Mouse (Mus musculus): ENCODE measurements at regions not wholly inside any gene's neighbourhood (a gene's known extent, or its start where the extent isn't known, plus 50 kb on each side); places are given as distances from the start of the nearest gene placed in this dataset.

GRCm38 (mm10) chr12:25233027-25233535, 136.1 kb upstream of the Id2 start:
- no peak for DNase-seq (ENCODE audit: low spot score in 2 of 2)

DNA sequence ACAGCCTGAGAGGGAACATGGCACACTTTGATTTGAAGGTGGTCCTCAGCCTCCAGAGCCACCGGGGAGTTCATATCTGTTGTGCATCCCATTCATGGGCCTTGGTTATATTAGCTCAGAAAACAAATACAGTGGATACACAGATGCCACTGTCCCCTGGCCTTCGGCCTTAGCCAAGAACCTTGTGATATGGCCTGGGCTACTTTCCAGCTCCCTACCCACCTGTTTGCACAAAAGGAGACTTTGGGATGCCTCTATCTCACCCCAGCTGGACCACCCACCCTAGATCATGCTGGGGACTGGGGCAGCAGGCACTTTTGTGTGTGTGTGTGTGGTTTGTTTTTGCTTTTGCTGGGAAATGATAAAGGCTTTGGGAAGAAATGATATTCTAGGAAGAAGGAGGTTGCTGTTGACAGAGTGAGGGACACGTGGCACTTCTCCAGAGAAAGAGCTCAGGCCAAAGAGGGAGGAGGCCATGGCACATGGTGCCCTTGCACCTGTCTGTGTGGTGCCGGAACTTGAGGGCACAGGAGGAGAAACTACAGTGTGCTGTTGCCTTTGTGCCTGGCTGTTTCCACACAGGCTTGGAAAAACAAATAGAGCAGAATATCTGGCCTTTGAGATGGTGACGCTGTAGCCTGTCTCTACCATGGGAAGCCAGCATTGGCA, 135.6 kb upstream of the Id2 start:
- no peak for DNase-seq (ENCODE audit: low spot score in 2 of 2)

DNA sequence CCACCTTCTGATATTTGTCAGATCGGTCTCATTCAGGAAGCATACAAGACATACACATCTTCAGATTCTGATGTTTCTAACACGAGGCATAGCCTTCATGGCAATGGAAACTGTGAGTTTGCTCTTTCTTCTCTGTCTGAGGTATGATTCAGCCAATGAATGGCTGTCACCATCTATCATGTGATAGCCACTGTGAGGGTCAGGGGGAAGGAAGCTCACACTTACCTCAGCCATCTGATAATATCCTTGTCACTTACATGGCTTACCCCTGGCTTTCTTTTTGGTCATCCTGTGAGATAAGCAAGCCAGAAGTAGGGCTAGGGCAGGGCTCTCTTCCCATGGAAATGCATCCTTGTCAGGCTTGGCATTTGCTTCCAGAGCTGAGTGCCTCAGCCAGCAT, 131.8 kb upstream of the Id2 start:
- DNase-seq (ENCODE audit: low spot score in 2 of 2), result no peak

DNA sequence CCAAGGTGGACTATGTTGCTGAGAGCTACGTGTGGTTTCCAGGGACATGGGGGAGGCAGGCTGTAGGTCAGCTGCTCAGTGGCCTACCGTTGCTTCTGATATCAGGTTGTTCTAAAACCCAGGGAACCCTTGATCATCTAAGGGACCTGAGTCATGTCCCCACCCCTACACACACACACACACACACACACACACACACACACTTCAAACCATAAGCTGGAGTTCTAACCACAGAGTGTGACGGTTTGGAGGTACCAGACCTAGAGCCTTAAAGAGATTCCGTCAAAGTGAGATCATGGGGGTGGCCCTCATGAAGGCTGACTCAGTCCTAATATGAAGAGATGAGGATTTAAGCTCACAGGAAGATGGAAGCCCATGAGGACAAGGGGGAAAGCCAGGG, 130.8 kb upstream of the Id2 start:
- no peak for DNase-seq (ENCODE audit: low spot score in 2 of 2)

DNA sequence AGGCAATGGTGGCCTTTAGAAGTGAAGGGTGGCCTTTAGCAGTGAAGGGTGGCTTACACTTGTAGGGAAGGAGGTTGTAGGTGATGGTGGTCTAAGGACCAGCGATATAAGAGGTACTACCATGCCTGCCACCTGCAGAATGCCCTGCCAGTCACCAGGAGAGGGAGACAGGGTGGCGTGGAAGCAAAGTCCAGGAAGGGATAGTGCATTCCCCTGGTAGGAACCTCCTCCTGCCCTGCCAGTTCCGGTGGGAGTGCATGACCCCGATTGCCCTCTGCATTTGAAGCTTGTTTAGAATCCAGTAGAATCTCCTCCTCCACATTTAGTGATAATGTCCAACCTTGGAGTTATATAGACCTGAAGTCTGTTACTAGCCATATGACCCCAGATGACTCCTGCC, 127.7 kb upstream of the Id2 start:
- no peak for DNase-seq (ENCODE audit: low spot score in 2 of 2)

GRCm38 (mm10) chr12:25224201-25224600, 127.3 kb upstream of the Id2 start:
- DNase-seq (ENCODE audit: low spot score in 2 of 2), result no peak

GRCm38 (mm10) chr12:25223539-25223938, 126.6 kb upstream of the Id2 start:
- no peak for DNase-seq (ENCODE audit: low spot score in 2 of 2)

DNA sequence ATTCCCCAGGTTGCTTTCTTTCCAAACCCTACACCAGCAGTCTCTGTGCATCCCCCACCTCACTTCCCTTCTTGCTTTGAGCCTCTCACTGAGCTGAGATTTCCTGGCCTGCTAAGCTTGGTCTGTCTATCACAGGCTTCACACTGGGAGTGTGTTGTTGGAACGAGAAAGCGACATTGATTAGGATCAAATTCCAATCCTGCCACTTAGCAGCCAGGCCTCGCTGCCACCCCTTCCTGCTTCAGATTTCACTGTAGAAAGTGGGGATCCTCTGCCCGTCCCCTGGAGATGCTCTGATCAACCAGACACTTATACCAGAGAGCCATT, 123.8 kb upstream of the Id2 start:
- DNase-seq (ENCODE audit: low spot score in 2 of 2), result no peak

DNA sequence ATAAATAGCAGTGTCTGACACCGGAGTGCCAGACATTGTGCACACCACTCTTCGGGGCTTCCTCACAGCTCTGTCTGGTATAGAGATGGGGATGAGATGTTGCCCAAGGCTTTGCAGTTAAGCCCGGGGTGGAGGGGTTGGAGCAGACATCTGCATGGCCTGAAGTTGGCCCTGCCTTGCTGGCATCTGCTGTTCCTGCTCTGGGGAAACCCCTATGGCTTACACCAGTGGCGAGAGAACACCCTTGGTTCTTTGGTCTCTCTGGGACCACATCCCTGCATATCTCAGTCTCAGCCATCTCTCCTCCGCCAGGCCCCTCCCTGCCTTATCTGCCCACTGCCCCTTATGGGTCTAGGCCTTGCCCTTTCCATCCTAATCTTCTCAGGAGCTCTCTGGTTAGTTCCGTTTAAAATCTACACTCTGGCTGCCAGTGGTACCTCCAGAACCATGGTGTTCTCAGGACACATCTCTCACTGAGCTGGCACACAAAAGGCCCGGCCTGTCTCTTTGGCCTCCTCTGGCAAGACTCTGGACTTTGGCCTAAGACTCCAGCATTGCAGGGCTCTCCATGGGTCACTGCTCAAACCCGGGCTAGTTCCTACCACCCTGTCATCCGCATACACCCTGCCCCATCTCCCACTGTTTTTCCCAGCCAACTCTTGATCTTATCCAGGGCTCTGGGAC, 123.3 kb upstream of the Id2 start:
- DNase-seq (ENCODE audit: low spot score in 2 of 2), result no peak

DNA sequence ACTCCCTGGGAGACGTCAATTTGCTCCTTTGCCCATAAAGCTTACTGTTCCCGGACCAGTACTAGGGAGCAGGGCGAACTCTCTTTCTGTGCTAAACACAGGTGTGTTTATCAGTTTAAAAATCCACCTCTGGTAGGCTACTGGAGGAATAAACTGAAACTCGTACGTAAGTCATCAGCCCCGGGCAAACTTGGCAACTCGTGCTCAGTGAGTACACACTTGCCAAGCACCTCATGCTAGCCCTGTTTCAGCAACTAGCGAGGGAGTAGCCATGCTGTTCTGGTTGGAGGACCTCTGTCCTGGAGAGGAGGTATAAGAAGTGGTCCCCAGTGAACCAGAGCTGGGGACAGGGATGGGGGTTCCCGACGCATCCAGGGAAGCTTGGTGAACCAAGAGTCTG, 122.6 kb upstream of the Id2 start:
- DNase-seq (ENCODE audit: low spot score in 2 of 2), result no peak

GRCm38 (mm10) chr12:25216792-25217516, 120.0 kb upstream of the Id2 start:
- DNase-seq (ENCODE audit: low spot score in 2 of 2), result no peak

DNA sequence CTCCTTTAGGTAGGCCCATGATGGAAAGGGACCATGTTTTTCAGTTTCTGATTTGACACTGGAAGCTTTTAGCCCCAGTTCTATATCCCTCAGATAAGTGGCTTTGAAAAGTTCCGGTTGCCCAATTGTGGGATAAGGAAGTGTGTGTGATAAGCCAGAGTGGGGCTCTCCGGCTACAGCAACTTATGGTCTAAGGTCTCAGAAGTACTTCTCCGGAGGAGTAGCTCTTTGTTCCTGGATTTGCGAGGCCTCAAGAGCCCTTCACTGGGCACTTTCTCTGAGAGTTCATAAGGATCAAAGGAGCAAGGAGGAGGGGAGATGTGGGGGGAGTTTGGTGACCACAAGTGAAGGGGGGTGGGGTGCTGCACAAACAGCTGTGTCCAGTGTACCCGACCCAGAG, 118.3 kb upstream of the Id2 start:
- DNase-seq (ENCODE audit: low spot score in 2 of 2), result no peak

DNA sequence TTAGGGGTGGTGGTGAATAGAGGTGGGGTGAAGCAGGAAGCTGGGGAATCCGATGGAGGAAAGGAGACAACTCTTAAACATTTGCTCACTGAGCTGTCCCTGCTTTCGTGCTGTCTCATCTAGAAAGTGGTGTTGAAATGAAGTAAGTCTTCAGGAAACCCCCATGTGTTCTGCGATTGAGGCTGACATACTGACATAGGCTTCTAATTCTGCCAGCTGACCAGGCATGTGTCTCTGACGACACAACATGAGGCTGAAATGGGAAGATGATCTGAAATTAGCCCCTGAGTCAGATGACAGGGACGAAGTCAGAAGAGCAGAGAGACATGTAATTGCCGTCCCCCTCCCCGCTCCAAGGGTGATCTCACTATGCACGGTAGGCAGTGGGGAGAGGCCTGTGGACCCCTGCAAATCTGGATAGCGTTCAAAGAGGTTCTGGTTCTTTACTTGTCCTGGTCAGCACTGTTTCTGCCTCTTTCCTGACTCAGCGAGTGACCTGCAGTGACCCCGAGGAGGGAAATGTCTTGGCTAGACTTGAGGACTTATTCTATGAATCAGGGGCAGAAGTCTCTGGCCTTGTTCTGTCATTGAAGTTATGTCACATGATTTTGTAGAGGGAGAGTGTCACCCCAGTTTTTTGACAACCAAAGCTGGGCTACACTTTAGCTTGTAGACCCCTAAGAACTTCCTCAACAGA, 117.0 kb upstream of the Id2 start:
- DNase-seq (ENCODE audit: low spot score in 2 of 2), result no peak

- no peak for DNase-seq (ENCODE audit: low spot score in 2 of 2)
Observed at GRCm38 (mm10) chr12:25211331-25211730, 114.4 kb upstream of the Id2 start.

- no peak for DNase-seq (ENCODE audit: low spot score in 2 of 2)
Observed at GRCm38 (mm10) chr12:25210597-25210996, 113.7 kb upstream of the Id2 start.

DNA sequence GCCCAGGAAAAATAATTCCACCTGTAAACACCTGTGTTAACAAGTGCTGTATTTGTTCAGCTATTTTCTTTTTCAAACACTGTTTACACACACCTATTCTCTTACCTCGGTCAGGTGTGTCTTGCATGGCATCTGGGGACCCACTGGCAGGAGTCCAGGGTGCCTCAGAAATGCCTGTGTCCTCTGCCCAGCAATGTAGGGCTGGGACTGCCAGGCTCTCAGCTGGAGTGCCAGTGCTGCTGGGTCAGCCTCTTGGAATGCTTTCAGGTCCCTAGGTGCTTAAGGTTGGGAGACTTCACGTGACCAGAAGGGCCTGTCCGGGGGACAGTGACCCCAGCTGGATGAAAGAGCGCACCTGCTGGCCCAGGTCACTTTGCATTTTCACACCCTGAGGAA, 112.4 kb upstream of the Id2 start:
- no peak for DNase-seq (ENCODE audit: low spot score in 2 of 2)

- DNase-seq (ENCODE audit: low spot score in 2 of 2), result no peak
Observed at GRCm38 (mm10) chr12:25208670-25209332, 111.9 kb upstream of the Id2 start.

GRCm38 (mm10) chr12:25203371-25204067, 106.6 kb upstream of the Id2 start:
- no peak for DNase-seq (ENCODE audit: low spot score in 2 of 2)

- DNase-seq (ENCODE audit: low spot score in 2 of 2), result no peak
Observed at GRCm38 (mm10) chr12:25200161-25200560, 103.2 kb upstream of the Id2 start.

DNA sequence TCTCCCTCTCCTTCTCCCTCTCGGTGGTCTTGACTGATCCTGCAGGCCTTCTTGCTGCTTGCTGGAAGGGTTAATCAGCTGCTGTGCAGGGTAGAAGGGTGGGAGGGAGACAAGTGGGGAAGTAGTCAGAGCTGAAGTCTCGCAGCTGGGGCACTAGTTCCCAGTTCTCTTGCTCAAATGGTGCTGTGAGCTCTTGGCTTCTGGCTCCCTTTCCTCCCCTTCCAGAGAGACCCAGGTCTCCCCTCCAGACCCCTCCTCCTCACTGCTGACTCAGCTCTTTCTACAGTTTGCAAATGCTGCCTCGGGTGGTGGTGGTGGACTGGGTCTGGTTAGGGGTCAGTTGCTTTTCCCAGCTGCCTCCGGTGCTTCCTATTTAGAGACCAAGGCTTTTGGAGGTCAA, 100.8 kb upstream of the Id2 start:
- no peak for DNase-seq (ENCODE audit: low spot score in 2 of 2)

DNA sequence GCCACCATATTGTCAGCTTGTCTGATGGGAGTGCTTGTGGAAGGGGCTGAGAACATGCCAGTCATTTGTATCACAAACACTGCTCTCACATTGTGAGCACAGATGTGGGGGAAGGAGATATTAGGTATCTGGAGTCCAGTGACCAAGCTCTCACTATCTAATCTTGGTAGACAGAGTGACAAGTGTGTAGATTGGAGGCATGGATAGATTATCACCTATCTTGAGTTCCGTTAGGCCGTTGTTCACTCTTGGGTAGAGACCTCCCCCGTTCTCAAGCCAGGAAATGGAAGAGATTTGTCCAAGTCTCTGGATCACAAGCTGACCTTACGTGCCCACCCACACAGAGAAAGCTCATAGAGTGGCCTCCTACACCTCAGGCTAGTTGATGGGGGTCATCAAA, 99.1 kb upstream of the Id2 start:
- DNase-seq (ENCODE audit: low spot score in 2 of 2), result no peak
